Comparison of ENCODE assay signal across 8 mouse cellular contexts in the genomic region with DNA sequence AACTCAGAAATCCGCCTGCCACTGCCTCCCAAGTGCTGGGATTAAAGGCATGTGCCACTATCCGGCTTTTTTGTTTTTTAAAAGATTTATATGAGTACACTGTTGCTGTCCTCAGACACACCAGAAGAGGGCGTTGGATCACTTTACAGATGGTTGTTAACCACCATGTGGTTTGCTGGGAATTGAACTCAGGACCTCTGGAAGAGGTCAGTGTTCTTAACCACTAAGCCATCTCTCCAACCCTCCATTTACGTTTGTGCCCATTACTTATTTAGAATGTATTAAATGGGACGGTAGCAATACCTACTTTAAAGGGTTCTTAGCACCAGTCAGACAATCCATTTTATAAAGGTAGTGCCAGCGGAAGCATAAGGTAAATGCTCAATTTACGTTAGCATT. TPM values are rescaled to one million over a fixed set of nuclear protein-coding genes. Genes with fewer than 3 reads are reported as not detected.
DNase-seq lines count a peak whose midpoint lies in the region; ATAC-seq lines count a peak whose summit lies in the region.

No protein-coding gene starts in this region.

- no peak for DNase-seq in frontal cortex, postnatal 25 days (ENCODE audit: low spot score in 2 of 2)
- DNase-seq in 416B (ENCODE audit: low read depth) = peak; percentile 81
- DNase-seq in c-Kit-positive CD71-positive TER-119-negative erythroid progenitor cells, embryonic 14.5 days (ENCODE audit: low read depth) = peak; percentile 27
- no peak for DNase-seq in right cerebral cortex, postnatal 14 days
- DNase-seq in spleen, postnatal 4 days (ENCODE audit: low spot score in 2 of 2) = no peak

- peak overlapping the region; percentile 80 for H3K4me3 ChIP-seq in hindbrain, embryonic 13.5 days

- H3K9me3 ChIP-seq in hindbrain, embryonic 13.5 days = no peaks in the 10 kb centered on the region

- H3K27ac ChIP-seq in hindbrain, embryonic 13.5 days = no peak overlapping the region

- no peaks in the 10 kb centered on the region for H3K36me3 ChIP-seq in hindbrain, embryonic 13.5 days

- WGBS in hindbrain, embryonic 13.5 days = 28% methylated on average over 7 of the region's 7 CpGs

- H3K4me1 ChIP-seq in hindbrain, embryonic 13.5 days (replicated peaks) = 0 out of 2 replicates have a peak, but pooled peaks cover 8% of the 10 kb centered on the region

- H3K27me3 ChIP-seq in hindbrain, embryonic 13.5 days = no peaks in the 10 kb centered on the region

- H3K4me2 ChIP-seq in hindbrain, embryonic 13.5 days = peak overlapping the region; percentile 72

- peak; percentile 26 for ATAC-seq in frontal cortex, adult (ENCODE audit: low TSS enrichment)
- peak; percentile 11; the same call in 1 of the 2 replicates for ATAC-seq in hindbrain, embryonic 13.5 days (ENCODE audit: low FRiP score)
- ATAC-seq in megakaryocyte-erythroid progenitor cell, adult 5-6 weeks (replicated peaks; ENCODE audit: low FRiP score, low TSS enrichment, poor library complexity, severe bottlenecking) = peak; percentile 49

- H3K9ac ChIP-seq in hindbrain, embryonic 13.5 days = 0 out of 2 replicates have a peak overlapping the region, but pooled peaks have one; percentile 77

RNA-seq across cellular contexts. Expression of gene Kif20b, which starts 0.9 kb away (rescaled TPM):
- 15.6 and 21.3 TPM in 2 replicates for polyA plus RNA-seq in hindbrain, embryonic 13.5 days (2015; fragmentation: Nextera tagmentation; extraction: Ambion mirVana)
- total RNA-seq in megakaryocyte-erythroid progenitor cell, adult 5-6 weeks (2014; fragmentation: Nextera tagmentation) = 100 and 118 TPM in 2 replicates
- 99.0 and 103 TPM in 2 replicates for total RNA-seq in megakaryocyte-erythroid progenitor cell, adult 5-6 weeks (2017)

RNA-seq across cellular contexts. Expression of gene Pank1, which starts 42.0 kb away (rescaled TPM):
- polyA plus RNA-seq in hindbrain, embryonic 13.5 days (2015; fragmentation: Nextera tagmentation; extraction: Ambion mirVana) = 7.6 and 7.7 TPM in 2 replicates
- 8.8 and 28.1 TPM in 2 replicates for total RNA-seq in megakaryocyte-erythroid progenitor cell, adult 5-6 weeks (2014; fragmentation: Nextera tagmentation)
- total RNA-seq in megakaryocyte-erythroid progenitor cell, adult 5-6 weeks (2017) = 17.8 and 18.1 TPM in 2 replicates

Comparison
In these comparisons a context has a peak if more than half of its experiments do, and no peak if none do; other contexts are left out.
1. DNase-seq: peak in 416B (single experiment) and c-Kit-positive CD71-positive TER-119-negative erythroid progenitor cells, embryonic 14.5 days (single experiment); none in frontal cortex, postnatal 25 days (0 of 2), right cerebral cortex, postnatal 14 days (single experiment) and spleen, postnatal 4 days (0 of 2).
2. Peak in every context shown above with its lines, with median percentiles within 50 percentile points of each other: ATAC-seq.